Mouse (Mus musculus) CH12.LX (cell line): ENCODE measurements around the gene Lrp6.

ENCODE experiments used
- CTCF ChIP-seq, 2 experiments: IDR thresholded peaks in 1 of 2; conservative IDR thresholded peaks in 1 of 2; 2 replicates each; pipeline ENCODE4 v1.5.1; 2011 to 2012; ENCODE audit warnings: low read depth in 2 of 2, low read length in 2 of 2, improper control_type of control experiment in 1 of 2, inconsistent platforms in 1 of 2, mild to moderate bottlenecking in 1 of 2, moderate library complexity in 1 of 2
- ELF1 ChIP-seq: IDR thresholded peaks from 2 replicates; pipeline ENCODE4 v1.6.1; 2014; ENCODE audit warnings: low read depth, mild to moderate bottlenecking, inconsistent platforms, low read length, improper control_type of control experiment
- MYC ChIP-seq: IDR thresholded peaks from 2 replicates; pipeline ENCODE4 v1.6.1; 2011; ENCODE audit warnings: low read depth, mild to moderate bottlenecking, improper control_type of control experiment, low read length
- NELFE ChIP-seq: IDR thresholded peaks from 2 replicates; pipeline ENCODE4 v1.6.1; 2011; ENCODE audit warnings: low read depth, low read length, improper control_type of control experiment
- POLR2AphosphoS2 ChIP-seq: IDR thresholded peaks from 2 replicates; pipeline ENCODE4 v1.6.1; 2011; ENCODE audit warnings: low read depth, low read length, improper control_type of control experiment

DNA sequence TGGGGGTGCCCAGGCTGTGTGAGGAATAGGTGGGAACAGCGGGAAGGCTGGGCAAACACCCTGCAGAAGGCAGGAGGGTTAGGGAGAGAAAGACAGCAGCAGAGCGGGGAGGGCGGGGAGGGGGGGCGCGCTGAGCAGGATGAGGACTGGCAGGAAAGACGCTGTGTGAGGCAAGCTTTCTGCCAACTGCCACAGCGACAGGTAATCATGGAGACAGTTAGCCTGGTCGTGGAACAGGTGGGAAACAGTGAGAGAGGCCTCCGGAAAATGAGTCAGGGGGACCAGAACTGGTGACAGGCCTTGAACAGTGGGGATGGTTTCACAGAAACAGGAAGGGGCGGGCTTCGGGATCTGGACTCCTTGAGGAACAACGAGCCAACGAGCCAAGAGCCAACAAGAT is 45.1 kb upstream of the Lrp6 start:
- TF ChIP-seq ELF1 (no peak), NELFE (no peak), POLR2AphosphoS2 (no peak), CTCF (conservative IDR thresholded peaks at IDR 0.05 in 1 of 2, IDR thresholded peaks at IDR 0.05 in 1 of 2; ENCODE audit: low read depth in 2 of 2, low read length in 2 of 2) (no peak), MYC (no peak)
